Mouse (Mus musculus) small intestine, adult 2 months (tissue): Measurements from ENCODE around the gene Sar1a. TPM values are rescaled to one million over a fixed set of nuclear protein-coding genes. Genes with fewer than 3 reads are reported as not detected.

ENCODE experiments used
- H3K27ac ChIP-seq: fragments of 200-500 bp; 2 replicates; pipeline ENCODE4 v1.5.1; 2012; ENCODE audit warnings: low read depth, low read length, control low read depth, inconsistent platforms; ENCODE audit not compliant: insufficient read depth
- H3K27me3 ChIP-seq: fragments of 200-500 bp; 2 replicates; pipeline ENCODE4 v1.6.1; 2012; ENCODE audit warnings: mild to moderate bottlenecking, moderate library complexity, low read length, inconsistent platforms; ENCODE audit not compliant: control insufficient read depth, insufficient read depth
- H3K36me3 ChIP-seq: fragments of 200-500 bp; 2 replicates; pipeline ENCODE4 v1.6.1; 2012; ENCODE audit warnings: mild to moderate bottlenecking, low read length, control low read depth, inconsistent platforms; ENCODE audit not compliant: control insufficient read depth, insufficient read depth
- H3K4me1 ChIP-seq: fragments of 200-500 bp; 2 replicates; pipeline ENCODE4 v1.6.1; 2012; ENCODE audit warnings: low read length, inconsistent platforms, mixed read lengths; ENCODE audit not compliant: control insufficient read depth, insufficient read depth, insufficient read length
- H3K4me3 ChIP-seq: fragments of 200-500 bp; 2 replicates; pipeline ENCODE4 v1.5.1; 2012; ENCODE audit warnings: low read depth, mild to moderate bottlenecking, control low read depth, inconsistent platforms, low read length, moderate library complexity
- CTCF ChIP-seq: fragments of 200-500 bp; IDR thresholded peaks from 2 replicates; pipeline ENCODE4 v1.5.1; 2012; ENCODE audit warnings: low read depth, mild to moderate bottlenecking, control low read depth, inconsistent platforms, low read length, moderate library complexity, mixed read lengths; ENCODE audit not compliant: insufficient replicate concordance, insufficient read length; ENCODE audit errors: extremely low read depth
- POLR2A ChIP-seq: fragments of 200-500 bp; IDR thresholded peaks from 2 replicates; pipeline ENCODE4 v1.6.1; 2012; ENCODE audit warnings: low read depth, mild to moderate bottlenecking, control low read depth, inconsistent platforms, low read length, moderate library complexity
- WGBS: fragments of 180-500 bp; shearing (Covaris S2); methylation state at CpG from one replicate; pipeline ENCODE4 v1.1.7; 2018; 5-methylcytosine and 5-hydroxymethylcytosine counted together
- polyA plus RNA-seq: library from polyadenylated mRNA; depleted of rRNA; stranded (reverse); fragments of >200 nt; gene quantifications from 2 replicates; pipeline ENCODE4 v1.2.3, GENCODE M21; 2012

Sar1a gene
- polyA plus RNA-seq, 1 experiment: 22.9 TPM

DNA sequence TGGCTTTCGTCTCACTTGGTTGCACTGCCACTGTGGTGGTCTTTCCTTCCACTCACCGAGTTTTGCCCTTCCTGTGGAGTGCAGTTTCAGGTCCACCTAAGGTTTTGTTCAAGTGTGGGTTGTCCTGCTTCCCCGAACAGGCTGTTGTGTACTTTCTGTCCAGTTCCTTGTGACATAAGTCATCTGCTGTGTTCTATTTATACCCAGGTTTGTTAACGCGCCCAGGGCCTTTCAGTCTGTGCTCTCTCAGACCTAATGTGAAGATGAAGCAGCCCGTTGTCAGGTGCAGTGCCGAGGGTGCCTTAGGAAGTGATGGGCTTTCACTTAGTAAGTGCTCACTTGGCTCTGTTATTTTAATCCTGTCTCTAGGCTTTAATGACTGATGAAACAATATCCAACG lies 9.3 kb downstream of the Sar1a start:
- Histone ChIP-seq H3K27ac (no peak overlapping the region), H3K36me3 (peaks cover 70% of the 10 kb centered on the region), H3K4me1 (no peaks in the 10 kb centered on the region), H3K27me3 (no peaks in the 10 kb centered on the region), H3K4me3 (no peak overlapping the region)
- 83% methylated on average over 8 of the region's 8 CpGs for whole genome bisulfite sequencing
- TF ChIP-seq CTCF (no peak), POLR2A (no peak)

- Histone ChIP-seq H3K27ac (no peak overlapping the region), H3K4me3 (no peak overlapping the region), H3K27me3 (no peaks in the 10 kb centered on the region), H3K4me1 (peaks cover 16% of the 10 kb centered on the region), H3K36me3 (peaks cover 40% of the 10 kb centered on the region)
- TF ChIP-seq CTCF: no peak
- TF ChIP-seq POLR2A: no peak
- WGBS: 71% methylated on average over 4 of the region's 4 CpGs
Measured at GRCm38 (mm10) chr10:61693563-61693962, 13.5 kb downstream of the Sar1a start.

DNA sequence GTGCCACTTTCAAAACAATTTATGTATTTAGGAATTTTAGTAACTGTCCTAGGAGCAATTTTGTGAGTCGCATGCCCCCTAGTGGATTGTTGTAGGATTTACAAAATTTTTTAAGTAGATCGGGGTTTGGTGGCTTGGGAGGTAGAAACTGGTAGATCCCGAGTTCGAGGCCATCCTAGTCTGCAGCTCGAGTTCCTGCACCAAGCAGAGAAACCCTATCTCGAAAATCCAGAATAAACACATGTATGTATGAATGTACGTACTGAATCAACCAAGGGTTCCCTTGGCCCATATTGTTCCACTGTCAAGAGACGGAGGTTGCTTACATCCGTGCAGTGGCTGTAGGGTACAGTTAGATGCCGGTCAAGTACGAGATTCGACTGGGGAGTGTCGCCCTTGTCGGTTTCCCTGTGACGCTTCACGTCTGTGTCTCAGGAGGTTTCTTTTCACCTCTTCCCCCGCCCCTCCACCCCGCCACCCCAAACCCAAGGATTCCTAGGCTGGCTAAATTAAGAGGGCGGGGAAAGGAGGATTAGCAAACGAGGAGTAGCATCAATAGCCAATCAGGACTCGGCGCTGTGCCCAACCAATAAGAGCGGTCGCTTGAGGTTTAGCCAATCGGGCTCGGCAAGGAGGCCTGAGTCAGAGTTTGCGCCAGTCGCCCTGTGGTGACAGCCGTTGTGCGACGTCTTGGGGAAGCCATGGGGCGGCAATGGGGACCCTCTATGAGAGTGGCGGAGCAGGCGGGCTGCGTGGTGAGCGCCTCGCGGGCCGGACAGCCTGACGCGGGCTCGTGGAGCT lies 15.0 kb downstream of the Sar1a start, which contains the start of gene Tysnd1:
TSS of gene Tysnd1 (plus strand) at position 645 of the 801 bp plus-strand sequence.
- Histone ChIP-seq H3K4me1 (peaks cover 16% of the 10 kb centered on the region), H3K27me3 (no peaks in the 10 kb centered on the region), H3K27ac (peak within 1 kb of the TSS; percentile 72), H3K4me3 (peak within 1 kb of the TSS; percentile 96), H3K36me3 (peaks cover 32% of the 10 kb centered on the region)
- TF ChIP-seq POLR2A (peak; percentile 73; the same call in 1 of the 2 replicates), CTCF (peak; percentile 42; the same call in 1 of the 2 replicates)
- 1% methylated on average over 42 of the region's 42 CpGs for WGBS

DNA sequence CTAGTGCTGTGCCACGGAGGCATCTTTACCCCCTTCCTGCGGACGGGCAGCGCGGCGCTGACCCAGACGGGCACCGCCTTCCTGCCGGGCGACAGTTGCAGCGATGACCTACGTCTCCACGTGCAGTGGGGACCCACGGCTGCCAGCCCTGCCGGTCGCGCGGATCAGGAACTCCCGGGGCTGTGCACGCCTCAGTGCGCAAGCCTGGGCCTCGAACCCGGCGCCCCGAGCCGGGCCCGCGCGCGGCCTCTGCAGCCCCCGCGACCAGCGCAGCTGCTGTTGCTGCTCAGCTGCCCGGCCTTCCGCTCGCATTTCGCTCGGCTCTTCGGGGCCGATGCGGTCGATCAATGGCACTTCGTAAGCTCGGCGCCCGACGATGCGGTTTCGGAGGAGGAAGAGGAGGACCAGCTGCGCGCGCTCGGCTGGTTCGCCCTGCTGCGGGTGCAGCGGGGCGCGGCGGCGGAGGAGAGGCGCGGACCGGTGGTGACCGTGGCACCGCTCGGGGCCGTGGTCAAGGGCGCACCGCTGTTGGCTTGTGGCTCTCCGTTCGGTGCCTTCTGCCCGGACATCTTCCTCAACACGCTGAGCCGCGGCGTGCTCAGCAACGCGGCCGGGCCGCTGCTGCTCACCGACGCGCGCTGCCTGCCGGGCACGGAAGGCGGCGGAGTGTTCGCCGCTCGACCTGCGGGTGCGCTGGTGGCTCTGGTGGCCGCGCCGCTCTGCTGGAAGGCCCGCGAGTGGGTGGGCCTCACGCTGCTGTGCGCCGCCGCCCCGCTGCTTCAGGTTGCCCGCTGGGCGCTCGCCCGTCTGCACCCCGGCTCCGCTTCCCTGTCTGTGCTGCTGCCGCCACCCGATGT lies 15.8 kb downstream of the Sar1a start:
- Histone ChIP-seq H3K36me3 (peaks cover 26% of the 10 kb centered on the region), H3K27me3 (no peaks in the 10 kb centered on the region), H3K4me3 (peak overlapping the region; percentile 96), H3K27ac (peak overlapping the region; percentile 72), H3K4me1 (peaks cover 16% of the 10 kb centered on the region)
- TF ChIP-seq CTCF (no peak), POLR2A (no peak)
- WGBS: 1% methylated on average over 111 of the region's 111 CpGs

DNA sequence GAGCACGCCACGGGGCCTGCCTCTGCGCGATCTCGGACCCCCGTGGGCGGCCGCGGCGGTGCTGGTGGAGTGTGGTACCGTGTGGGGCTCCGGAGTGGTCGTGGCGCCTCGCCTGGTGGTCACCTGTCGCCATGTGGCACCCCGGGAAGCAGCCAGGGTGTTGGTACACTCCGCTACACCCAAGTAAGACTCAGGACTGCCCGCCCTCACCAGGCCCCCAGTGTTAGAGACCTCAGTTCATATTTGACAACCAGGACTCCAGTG lies 16.4 kb downstream of the Sar1a start:
- peaks cover 16% of the 10 kb centered on the region for H3K4me1 ChIP-seq
- TF ChIP-seq CTCF (no peak), POLR2A (no peak)
- peaks cover 23% of the 10 kb centered on the region for H3K36me3 ChIP-seq
- peak overlapping the region; percentile 96 for H3K4me3 ChIP-seq
- H3K27ac ChIP-seq: peak overlapping the region; percentile 72
- no peaks in the 10 kb centered on the region for H3K27me3 ChIP-seq
- 5% methylated on average over 19 of the region's 19 CpGs for whole genome bisulfite sequencing

DNA sequence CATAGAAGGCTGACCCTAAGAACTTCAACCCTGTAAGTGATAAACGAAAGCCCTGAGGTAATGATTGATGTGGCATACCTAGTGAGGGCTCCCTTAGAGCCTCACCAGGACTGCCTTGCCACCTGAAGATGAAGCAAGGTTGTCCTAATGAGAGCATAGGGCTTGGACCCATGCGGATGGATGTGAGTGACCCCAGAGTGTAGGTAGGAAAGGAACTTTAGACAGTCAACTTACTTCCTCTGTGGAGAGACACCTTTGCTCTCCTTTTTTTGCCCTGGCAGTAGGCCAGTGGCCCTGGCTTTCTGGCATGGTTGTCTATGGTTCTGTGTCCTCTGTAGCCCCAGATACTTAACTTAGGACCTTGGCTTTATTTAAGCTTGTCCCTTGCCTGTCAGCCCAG lies 16.9 kb downstream of the Sar1a start:
- H3K27ac ChIP-seq: peak overlapping the region; percentile 72
- no peak for TF ChIP-seq CTCF
- TF ChIP-seq POLR2A: no peak
- peak overlapping the region; percentile 96 for H3K4me3 ChIP-seq

DNA sequence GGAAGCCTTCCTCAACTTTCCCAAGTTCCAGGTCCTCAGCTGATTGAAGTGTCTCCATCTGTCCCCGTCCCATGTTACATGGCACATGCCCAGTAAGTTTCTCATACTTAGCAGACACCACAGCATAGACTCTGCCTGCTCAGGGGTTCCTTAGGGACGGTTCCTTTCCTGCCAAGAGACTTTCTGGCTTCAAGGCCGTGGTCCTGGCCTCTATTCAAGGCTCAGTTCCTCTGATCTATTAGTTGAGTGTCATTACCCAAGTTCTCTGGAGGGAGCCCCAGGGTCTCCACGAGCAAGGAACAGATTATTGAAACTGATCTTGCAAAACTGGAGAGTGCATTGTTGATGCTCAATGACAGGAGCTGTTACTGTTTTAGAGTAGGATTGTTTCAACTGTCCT lies 24.6 kb downstream of the Sar1a start:
- H3K27ac ChIP-seq: no peak overlapping the region
- no peaks in the 10 kb centered on the region for H3K27me3 ChIP-seq
- 77% methylated on average over 4 of the region's 4 CpGs for WGBS
- peaks cover 31% of the 10 kb centered on the region for H3K36me3 ChIP-seq
- H3K4me3 ChIP-seq: no peak overlapping the region
- TF ChIP-seq CTCF (no peak), POLR2A (no peak)
- 0 out of 2 replicates have a peak, but pooled peaks cover 3% of the 10 kb centered on the region for H3K4me1 ChIP-seq

More for the DNA sequence above, 16.9 kb downstream of the Sar1a start:
- Histone ChIP-seq H3K4me1 (peaks cover 16% of the 10 kb centered on the region), H3K36me3 (peaks cover 24% of the 10 kb centered on the region), H3K27me3 (no peaks in the 10 kb centered on the region)
- WGBS: 41% methylated on average over 2 of the region's 2 CpGs
